In genomic region chr6:49057053-49058021, GRCm38 (mm10) we compare ENCODE assay signal across 8 mouse cellular contexts. TPM values are rescaled to one million over a fixed set of nuclear protein-coding genes. Genes with fewer than 3 reads are reported as not detected.
DNase-seq lines count a peak whose midpoint lies in the region; ATAC-seq and TF ChIP-seq lines count a peak whose summit lies in the region.

No protein-coding gene starts in this region.

- DNase-seq in 416B (ENCODE audit: low read depth), result peak; percentile 65
- DNase-seq in MN1 (ENCODE audit: low spot score), result peak; percentile 62
- DNase-seq in cerebellum, adult 2 months, result peak; percentile 56 to 69

- H3K4me1 ChIP-seq in cerebellum, adult 2 months (ENCODE audit: control insufficient read depth, insufficient read depth, low read length), result no peaks in the 10 kb centered on the region
- H3K4me1 ChIP-seq in intestine, postnatal 0 days (replicated peaks; ENCODE audit: control insufficient read depth, insufficient read depth, low read length), result no peaks in the 10 kb centered on the region
- no peaks in the 10 kb centered on the region for H3K4me1 ChIP-seq in liver, embryonic 12.5 days
- H3K4me1 ChIP-seq in neural tube, embryonic 13.5 days (replicated peaks), result peaks cover 15% of the 10 kb centered on the region
- H3K4me1 ChIP-seq in testis, adult 2 months (ENCODE audit: control insufficient read depth, insufficient read depth, low read length), result no peaks in the 10 kb centered on the region; the same call in 1 of the 2 replicates

- TF ChIP-seq POLR2A in cerebellum, adult 2 months (IDR thresholded peaks at IDR 0.05; ENCODE audit: borderline replicate concordance, insufficient read depth, low read length), result no peak
- TF ChIP-seq POLR2A in testis, adult 2 months (IDR thresholded peaks at IDR 0.05; ENCODE audit: control insufficient read depth, low read depth, low read length), result no peak

- H3K36me3 ChIP-seq in intestine, postnatal 0 days (ENCODE audit: control insufficient read depth, insufficient read depth), result no peaks in the 10 kb centered on the region
- H3K36me3 ChIP-seq in liver, embryonic 12.5 days, result no peaks in the 10 kb centered on the region
- H3K36me3 ChIP-seq in neural tube, embryonic 13.5 days, result no peaks in the 10 kb centered on the region
- H3K36me3 ChIP-seq in testis, adult 2 months (ENCODE audit: control insufficient read depth, insufficient read depth, low read length), result no peaks in the 10 kb centered on the region

- no peak overlapping the region for H3K27ac ChIP-seq in cerebellum, adult 2 months (ENCODE audit: insufficient read depth, low read length)
- no peak overlapping the region for H3K27ac ChIP-seq in intestine, postnatal 0 days (ENCODE audit: low read depth, low read length)
- H3K27ac ChIP-seq in liver, embryonic 12.5 days, result no peak overlapping the region
- no peak overlapping the region for H3K27ac ChIP-seq in neural tube, embryonic 13.5 days (replicated peaks)
- no peak overlapping the region for H3K27ac ChIP-seq in testis, adult 2 months (ENCODE audit: control insufficient read depth, insufficient read depth, low read depth, low read length)

- H3K4me3 ChIP-seq in cerebellum, adult 2 months (replicated peaks; ENCODE audit: insufficient read depth, low read depth, low read length), result no peak overlapping the region
- H3K4me3 ChIP-seq in intestine, postnatal 0 days (ENCODE audit: low read depth, low read length), result no peak overlapping the region
- H3K4me3 ChIP-seq in liver, embryonic 12.5 days, result no peak overlapping the region
- H3K4me3 ChIP-seq in neural tube, embryonic 13.5 days, result no peak overlapping the region
- H3K4me3 ChIP-seq in testis, adult 2 months (ENCODE audit: control insufficient read depth, low read depth, low read length), result no peak overlapping the region

- H3K27me3 ChIP-seq in cerebellum, adult 2 months (ENCODE audit: control insufficient read depth, insufficient read depth, low read length), result no peaks in the 10 kb centered on the region
- no peaks in the 10 kb centered on the region for H3K27me3 ChIP-seq in intestine, postnatal 0 days (replicated peaks; ENCODE audit: control insufficient read depth, insufficient read depth, low read length)
- no peaks in the 10 kb centered on the region for H3K27me3 ChIP-seq in liver, embryonic 12.5 days (replicated peaks)
- no peaks in the 10 kb centered on the region for H3K27me3 ChIP-seq in neural tube, embryonic 13.5 days
- no peaks in the 10 kb centered on the region for H3K27me3 ChIP-seq in testis, adult 2 months (ENCODE audit: control insufficient read depth, insufficient read depth, low read length)

- WGBS in cerebellum, adult 2 months, result 35% methylated on average over 8 of the region's 8 CpGs
- 42% methylated on average over 8 of the region's 8 CpGs for WGBS in intestine, postnatal 0 days
- WGBS in liver, embryonic 12.5 days (ENCODE audit: insufficient replicate concordance), result 33% methylated on average over 8 of the region's 8 CpGs
- WGBS in neural tube, embryonic 13.5 days, result 38% methylated on average over 8 of the region's 8 CpGs

- ATAC-seq in frontal cortex, adult (ENCODE audit: low TSS enrichment), result peak; percentile 87
- ATAC-seq in intestine, postnatal 0 days, result no peak
- ATAC-seq in liver, embryonic 12.5 days, result 0 out of 2 replicates have a peak, but pooled peaks have one; percentile 30
- peak; percentile 62 for ATAC-seq in neural tube, embryonic 13.5 days (ENCODE audit: low read depth)

- no peaks in the 10 kb centered on the region for H3K9me3 ChIP-seq in intestine, postnatal 0 days (ENCODE audit: control insufficient read depth)
- no peaks in the 10 kb centered on the region for H3K9me3 ChIP-seq in liver, embryonic 12.5 days (replicated peaks)
- no peaks in the 10 kb centered on the region for H3K9me3 ChIP-seq in neural tube, embryonic 13.5 days

- TF ChIP-seq CTCF in cerebellum, adult 2 months (IDR thresholded peaks at IDR 0.05; ENCODE audit: borderline replicate concordance, insufficient read depth, low read depth, low read length), result peak; percentile 93
- TF ChIP-seq CTCF in intestine, postnatal 0 days (IDR thresholded peaks at IDR 0.05; ENCODE audit: low read depth), result peak; percentile 95
- peak; percentile 78; the same call in 1 of the 2 replicates for TF ChIP-seq CTCF in testis, adult 2 months (IDR thresholded peaks at IDR 0.05; ENCODE audit: control insufficient read depth, insufficient read depth, insufficient replicate concordance, low read depth, low read length)

- no peak overlapping the region for H3K9ac ChIP-seq in intestine, postnatal 0 days (ENCODE audit: low read depth, low read length)
- H3K9ac ChIP-seq in liver, embryonic 12.5 days, result no peak overlapping the region
- H3K9ac ChIP-seq in neural tube, embryonic 13.5 days, result no peak overlapping the region

- H3K4me2 ChIP-seq in intestine, postnatal 0 days (replicated peaks; ENCODE audit: low read depth), result no peak overlapping the region
- no peak overlapping the region for H3K4me2 ChIP-seq in liver, embryonic 12.5 days
- no peak overlapping the region for H3K4me2 ChIP-seq in neural tube, embryonic 13.5 days

RNA-seq across cellular contexts. Expression of gene Malsu1, which starts 16.3 kb away (rescaled TPM):
- 19.9 and 22.2 TPM in 2 replicates for polyA plus RNA-seq in cerebellum, adult 2 months (2012; rRNA removed)
- 86.5 and 86.9 TPM in 2 replicates for polyA plus RNA-seq in intestine, postnatal 0 days (2015; fragmentation: Nextera tagmentation; extraction: Ambion mirVana)
- polyA plus RNA-seq in liver, embryonic 12.5 days (2016; fragmentation: Nextera tagmentation; extraction: Ambion mirVana), result 47.9 and 52.9 TPM in 2 replicates
- polyA plus RNA-seq in neural tube, embryonic 13.5 days (2015; fragmentation: Nextera tagmentation; extraction: Ambion mirVana), result 70.2 and 73.9 TPM in 2 replicates
- polyA plus RNA-seq in testis, adult 2 months (2012; rRNA removed), result 8.4 and 11.6 TPM in 2 replicates

RNA-seq across cellular contexts. Expression of gene Gpnmb, which starts 21.0 kb away (rescaled TPM):
- 2.2 and 2.8 TPM in 2 replicates for polyA plus RNA-seq in cerebellum, adult 2 months (2012; rRNA removed)
- 1.0 and 1.2 TPM in 2 replicates for polyA plus RNA-seq in intestine, postnatal 0 days (2015; fragmentation: Nextera tagmentation; extraction: Ambion mirVana)
- 0.17 and 0.36 TPM in 2 replicates for polyA plus RNA-seq in liver, embryonic 12.5 days (2016; fragmentation: Nextera tagmentation; extraction: Ambion mirVana)
- 0.31 and 0.74 TPM in 2 replicates for polyA plus RNA-seq in neural tube, embryonic 13.5 days (2015; fragmentation: Nextera tagmentation; extraction: Ambion mirVana)
- 0.31 and 7.8 TPM in 2 replicates for polyA plus RNA-seq in testis, adult 2 months (2012; rRNA removed)
